Mouse (Mus musculus) Muller cell, postnatal 12 days (primary cell): Measurements from ENCODE around the gene C4b.
"Not testable (repeated sequence)": the region's sequence is repeated elsewhere in the genome, so short reads cannot be mapped to it uniquely, and the experiment has no call there.

ENCODE experiments used
- DNase-seq: peaks from one replicate; pipeline ENCODE4 v3.0.0-alpha.2; 2015; ENCODE audit errors: inconsistent ontology term

C4b gene

GRCm38 (mm10) chr17:34706476-34706875 lies 37.2 kb downstream of the C4b start:
- DNase-seq, result not testable (repeated sequence)

GRCm38 (mm10) chr17:34700671-34701071 lies 43.0 kb downstream of the C4b start:
- no peak for DNase-seq

GRCm38 (mm10) chr17:34699575-34700408 lies 43.9 kb downstream of the C4b start:
- DNase-seq, result no peak

- DNase-seq, result no peak
Measured at GRCm38 (mm10) chr17:34692906-34693305, 50.8 kb downstream of the C4b start.

- DNase-seq, result no peak
Measured at GRCm38 (mm10) chr17:34690458-34690857, 53.2 kb downstream of the C4b start.

- DNase-seq, result no peak
Measured at GRCm38 (mm10) chr17:34688889-34689288, 54.8 kb downstream of the C4b start.

GRCm38 (mm10) chr17:34685120-34686110 lies 58.3 kb downstream of the C4b start:
- peak; percentile 16 for DNase-seq

GRCm38 (mm10) chr17:34684253-34684893 lies 59.3 kb downstream of the C4b start:
- no peak for DNase-seq

- DNase-seq, result no peak
Measured at GRCm38 (mm10) chr17:34683686-34684220, 59.9 kb downstream of the C4b start.

- no peak for DNase-seq
Measured at GRCm38 (mm10) chr17:34683179-34683578, 60.5 kb downstream of the C4b start.

- DNase-seq, result no peak
Measured at GRCm38 (mm10) chr17:34681881-34682536, 61.7 kb downstream of the C4b start.

GRCm38 (mm10) chr17:34681132-34681571 lies 62.5 kb downstream of the C4b start:
- DNase-seq, result peak; percentile 75

- DNase-seq, result no peak
Measured at GRCm38 (mm10) chr17:34680621-34681020, 63.1 kb downstream of the C4b start.

- no peak for DNase-seq
Measured at GRCm38 (mm10) chr17:34680191-34680590, 63.5 kb downstream of the C4b start.
